Mouse (Mus musculus) liver, adult 2 months (tissue): ENCODE measurements at regions not wholly inside any gene's neighbourhood (a gene's known extent, or its start where the extent isn't known, plus 50 kb on each side); places are given as distances from the start of the nearest gene placed in this dataset.

ENCODE experiments used
- CTCF ChIP-seq: fragments of 200-500 bp; IDR thresholded peaks from 2 replicates; pipeline ENCODE4 v1.5.1; 2011; ENCODE audit warnings: low read depth, low read length, control low read depth
- POLR2A ChIP-seq: fragments of 200-500 bp; IDR thresholded peaks from 2 replicates; pipeline ENCODE4 v1.6.1; 2011; ENCODE audit warnings: low read length, control low read depth; ENCODE audit not compliant: insufficient read depth; ENCODE audit errors: extremely low read depth

GRCm38 (mm10) chr13:16659894-16660293, 648.2 kb downstream of the Inhba start:
- no peak for TF ChIP-seq POLR2A
- no peak for TF ChIP-seq CTCF
